Mouse (Mus musculus): ENCODE results near the gene Rnf151. TPM values are rescaled to one million over a fixed set of nuclear protein-coding genes. Genes with fewer than 3 reads are reported as not detected.

Gene Rnf151
- polyA plus RNA-seq (2021; fragmentation: Nextera tagmentation), result not detected in 2 replicates
- long read RNA-seq, experiment 1, result 0 reads
- long read RNA-seq, experiment 2, result 0 reads

DNA sequence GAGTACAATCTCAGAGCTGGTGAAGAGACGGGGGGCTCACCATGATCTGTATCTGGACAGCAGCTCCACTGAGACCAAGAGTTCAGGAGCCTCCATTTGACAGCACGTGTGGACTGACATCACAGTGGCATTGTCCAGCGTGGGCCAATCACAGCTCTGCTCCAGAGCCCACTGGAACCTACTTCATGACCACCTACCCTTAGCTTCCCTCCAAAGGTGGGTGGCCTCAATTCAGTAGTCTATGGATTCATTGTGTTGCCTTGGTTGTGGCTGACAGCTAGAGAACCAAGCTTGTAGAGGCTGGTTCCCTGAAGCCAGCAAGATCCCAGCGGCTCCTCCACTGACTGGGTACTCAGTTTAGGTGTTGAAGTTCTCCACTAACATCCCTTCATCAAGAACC is at the start of gene Rnf151, which contains the start of gene Rps2:
Rnf151 (minus strand) TSS at position 121 of the 400 bp plus-strand sequence.
Rps2 (plus strand) TSS at position 174 of the 400 bp plus-strand sequence.

DNA sequence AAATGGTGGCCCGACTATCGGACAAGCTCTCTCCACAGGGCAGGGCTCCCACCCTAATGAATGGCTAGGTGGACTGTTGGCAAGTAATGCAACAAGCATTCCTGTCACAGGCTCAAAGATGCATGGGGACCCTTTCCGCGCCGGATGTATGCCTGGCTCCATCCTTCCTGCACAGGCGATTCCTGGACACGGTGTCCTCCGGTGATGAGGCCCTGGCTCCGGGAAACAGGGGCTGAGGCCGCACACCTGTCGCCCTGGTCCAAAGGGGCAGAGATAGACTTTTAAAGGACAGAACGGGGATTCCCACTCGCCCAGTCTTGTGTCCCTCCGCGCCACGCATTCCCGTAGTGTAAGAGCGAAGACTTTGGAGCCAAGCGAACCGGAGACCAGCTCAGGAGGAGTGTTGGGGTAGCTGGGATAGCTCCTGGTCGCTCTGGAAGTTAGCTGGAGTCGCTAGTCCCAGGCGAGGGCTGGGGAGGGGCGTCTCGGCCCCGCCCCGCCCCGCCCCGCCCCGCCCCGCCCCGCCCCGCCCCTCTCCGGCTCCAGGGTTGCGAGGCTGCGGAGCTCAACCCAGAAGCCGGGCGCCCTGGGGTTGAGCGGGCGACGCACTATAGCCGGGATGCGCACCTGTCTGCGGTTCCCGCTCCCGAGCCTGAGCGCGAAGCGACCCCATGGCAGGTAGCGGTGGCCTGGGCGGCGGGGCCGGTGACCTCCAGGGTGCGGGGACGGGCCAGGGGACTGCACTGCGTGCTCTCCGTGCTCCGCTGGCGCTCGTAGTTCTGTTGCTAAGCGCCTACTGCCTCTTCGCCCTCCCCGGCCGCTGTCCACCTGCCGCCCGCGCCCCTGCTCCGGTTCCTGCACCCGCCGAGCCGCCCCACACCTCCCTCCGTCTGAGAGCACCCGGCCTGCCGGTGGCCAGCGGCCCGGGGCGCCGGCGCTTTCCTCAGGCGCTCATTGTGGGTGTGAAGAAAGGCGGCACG is 34.8 kb upstream of the Rnf151 start, which contains the start of gene Hs3st6:
Hs3st6 (plus strand) TSS at position 574 of the 980 bp plus-strand sequence.

DNA sequence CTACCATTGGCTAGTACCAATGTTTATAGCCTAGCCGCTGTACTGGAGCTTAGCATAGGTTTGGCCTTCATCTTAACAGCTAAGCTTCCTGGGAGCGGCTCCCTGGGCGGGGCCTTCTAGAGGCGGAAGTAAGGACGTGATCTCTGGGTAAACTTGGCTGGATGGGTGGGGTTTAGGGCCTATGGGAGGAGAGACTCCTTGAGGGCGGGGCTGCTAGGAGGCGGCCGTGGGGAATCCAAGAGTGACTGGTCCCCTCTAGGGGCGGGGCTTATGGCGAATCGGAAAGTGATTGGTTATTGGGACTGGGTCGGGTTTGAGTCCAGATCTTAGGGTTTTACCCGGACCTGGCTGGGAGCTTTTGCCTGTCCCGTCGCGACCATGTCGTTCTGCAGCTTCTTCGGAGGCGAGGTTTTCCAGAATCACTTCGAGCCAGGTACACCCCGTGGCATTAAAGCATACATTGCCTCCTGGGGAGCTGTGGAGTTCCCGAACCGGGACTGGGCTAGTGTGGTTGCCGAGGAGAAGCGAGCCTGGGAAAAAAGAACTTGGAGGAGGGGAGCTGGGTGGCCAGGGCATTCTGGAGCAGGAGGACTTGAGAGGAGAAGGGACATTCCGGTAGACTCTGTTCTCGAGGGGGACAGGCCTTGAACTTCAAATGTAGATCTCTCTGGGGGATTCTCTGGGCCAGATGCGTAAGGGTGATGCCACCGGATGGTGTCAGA is 18.6 kb upstream of the Rnf151 start, which contains the start of gene Msrb1:
Msrb1 (plus strand) TSS at position 313 of the 722 bp plus-strand sequence.

DNA sequence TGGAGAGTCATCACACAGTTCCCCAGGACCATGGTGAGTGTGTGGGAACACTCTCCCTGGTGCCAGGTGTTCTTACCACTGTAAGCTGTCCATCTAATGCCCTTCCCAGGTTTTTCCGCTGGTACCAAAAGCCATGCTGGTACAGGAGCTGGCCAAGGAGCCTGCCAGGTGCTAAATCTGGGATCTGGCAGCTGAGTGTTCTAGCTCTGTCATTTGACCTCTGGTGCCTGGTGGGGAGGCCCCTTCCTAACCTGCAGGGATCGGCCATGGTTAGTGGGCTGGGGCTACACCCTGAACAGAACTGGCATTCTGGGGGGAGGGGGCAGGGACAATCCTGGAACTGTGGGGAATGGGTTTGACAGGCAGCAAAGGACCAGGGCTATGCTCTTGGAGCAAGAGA is 9.8 kb upstream of the Rnf151 start, which contains the start of gene Rpl3l:
Rpl3l (plus strand) TSS at position 203 of the 400 bp plus-strand sequence.

DNA sequence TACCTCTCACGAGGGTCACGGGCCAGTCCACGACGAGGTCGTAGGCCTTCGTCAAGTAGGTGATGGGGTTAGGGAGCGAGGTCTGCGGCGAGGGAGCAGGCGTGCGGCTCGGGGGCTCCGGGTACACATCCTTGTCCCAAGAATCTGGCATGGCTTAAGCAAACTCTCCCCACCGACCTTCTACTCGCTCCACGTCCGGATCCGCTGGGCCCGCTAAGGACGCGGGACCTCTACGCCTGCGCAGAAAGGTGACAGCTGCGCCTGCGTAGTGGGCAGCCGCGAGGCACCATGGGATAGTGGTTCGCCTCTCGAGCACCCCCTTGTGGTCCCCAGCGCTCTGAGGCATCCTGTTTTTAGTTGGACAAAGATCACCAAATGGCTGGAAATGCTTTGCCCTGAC is 6.3 kb upstream of the Rnf151 start, which contains the start of gene Ndufb10:
Ndufb10 (minus strand) TSS at position 295 of the 400 bp plus-strand sequence.

DNA sequence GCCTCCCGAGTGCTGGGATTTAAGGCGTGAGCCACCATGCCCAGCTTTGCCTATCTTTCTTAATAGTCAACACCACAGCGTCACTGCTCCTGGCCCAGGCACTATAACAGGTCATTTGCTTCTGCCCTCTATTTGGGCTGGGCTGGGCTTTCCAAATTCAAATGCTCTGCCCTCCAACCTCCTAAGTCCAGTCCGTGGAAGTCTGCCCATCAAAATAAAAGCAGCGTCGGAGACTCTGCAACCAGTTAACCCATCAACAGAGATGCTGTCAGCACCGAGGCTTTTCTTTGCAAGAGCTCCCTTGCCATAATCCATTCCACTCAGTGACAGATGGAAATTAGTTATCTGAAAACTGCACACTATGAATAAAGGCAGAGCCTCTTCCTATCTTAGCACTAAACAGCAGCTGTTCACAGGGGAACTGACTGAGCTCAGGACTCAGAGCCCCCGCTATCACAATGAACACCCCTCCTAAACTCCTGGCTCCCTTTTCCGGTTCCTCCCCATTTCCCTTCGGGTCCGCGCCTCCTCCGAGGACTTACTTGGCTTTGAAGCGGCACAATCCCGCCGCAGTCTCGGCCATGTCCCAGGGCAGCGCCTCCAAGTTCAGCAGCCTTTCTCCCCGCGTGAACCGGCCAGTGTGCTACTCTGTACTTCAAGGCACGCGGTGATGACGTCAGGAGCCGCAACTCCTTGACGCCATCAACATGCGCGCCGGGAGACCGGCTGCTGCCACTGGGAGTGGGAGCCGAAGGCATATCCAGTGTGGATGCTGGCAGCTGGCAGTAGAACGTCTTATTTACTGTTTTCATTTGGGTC is 10.7 kb downstream of the Rnf151 start, which contains the start of gene Tbl3:
Tbl3 (minus strand) TSS at position 679 of the 819 bp plus-strand sequence.

DNA sequence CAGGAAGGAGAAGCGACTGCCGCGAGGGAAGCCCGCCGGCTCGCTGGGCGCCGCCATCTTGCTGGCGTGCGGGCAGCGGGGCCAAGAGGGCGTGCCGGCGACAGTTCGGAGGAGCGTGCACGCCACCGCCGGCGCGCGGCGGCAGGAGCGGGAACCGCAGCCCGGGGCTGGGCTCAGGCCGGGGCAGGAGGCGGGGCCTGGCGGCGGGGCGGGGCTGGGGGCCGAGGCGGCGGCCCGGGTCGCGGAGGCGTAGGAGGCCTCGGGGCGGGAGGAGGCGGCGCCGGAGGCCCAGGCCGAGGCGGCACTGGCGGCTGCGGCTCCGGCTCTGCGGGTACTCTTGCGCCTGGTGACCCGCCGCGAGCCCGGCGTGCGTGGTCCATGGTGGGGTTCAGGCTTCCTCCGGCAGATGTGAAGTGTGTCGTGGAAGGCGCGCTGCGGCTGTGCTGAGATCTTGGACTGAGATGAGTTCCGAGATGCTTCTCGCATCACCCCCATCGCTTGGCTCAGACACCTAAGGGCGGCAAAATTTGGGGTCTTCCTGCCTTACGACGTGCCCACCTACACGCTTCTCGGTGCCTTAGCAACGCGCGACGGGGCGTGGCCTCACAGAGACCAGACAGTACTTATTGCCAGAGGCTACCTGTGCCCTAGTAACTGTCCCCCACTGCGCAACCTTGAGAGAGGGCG is 21.7 kb downstream of the Rnf151 start, which contains the start of the genes Gfer and Noxo1:
Gfer (minus strand) TSS at position 146 of the 687 bp plus-strand sequence.
Noxo1 (plus strand) TSS at position 224 of the 687 bp plus-strand sequence.

DNA sequence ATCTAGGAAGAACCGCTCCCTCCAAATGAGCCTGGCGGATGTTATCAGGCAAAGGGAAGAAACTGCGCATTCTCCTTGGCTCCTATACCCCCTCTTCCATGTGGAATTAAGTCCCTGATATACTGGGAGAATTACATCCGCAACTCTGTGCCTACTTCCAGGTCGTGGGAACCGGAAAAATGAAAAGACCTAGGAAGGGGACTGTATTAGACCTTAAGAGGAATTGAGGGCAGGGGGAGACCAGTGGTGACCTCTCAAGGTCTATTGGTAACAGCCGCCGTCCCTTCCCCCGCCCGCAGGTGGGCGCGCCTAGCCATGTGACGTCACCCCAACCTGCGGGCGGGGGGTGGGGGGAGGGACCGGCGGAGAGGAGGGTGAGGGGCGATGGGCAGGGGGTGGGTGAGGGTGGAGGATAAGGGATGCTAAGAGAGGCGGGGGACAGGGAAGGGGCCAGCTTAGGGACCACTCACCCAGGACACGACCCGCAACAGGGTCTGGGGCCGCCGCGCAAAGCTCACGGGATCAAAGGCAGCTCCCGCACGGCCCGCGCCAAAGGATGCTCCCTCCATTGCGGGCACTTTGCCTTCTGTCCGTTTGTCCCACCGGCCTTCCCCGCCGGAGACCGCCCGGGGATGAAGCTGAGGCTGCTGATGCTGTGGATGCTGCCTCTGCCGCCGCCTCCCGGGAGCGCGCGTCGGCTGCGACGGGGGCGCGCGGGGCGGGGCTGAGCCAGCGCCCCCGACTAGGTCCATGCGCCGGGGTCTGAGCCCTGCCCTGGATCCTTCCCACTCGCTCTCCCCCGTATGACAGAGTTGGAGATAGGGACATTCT is 28.4 kb downstream of the Rnf151 start, which contains the start of gene Syngr3:
Syngr3 (minus strand) TSS at position 705 of the 831 bp plus-strand sequence.

DNA sequence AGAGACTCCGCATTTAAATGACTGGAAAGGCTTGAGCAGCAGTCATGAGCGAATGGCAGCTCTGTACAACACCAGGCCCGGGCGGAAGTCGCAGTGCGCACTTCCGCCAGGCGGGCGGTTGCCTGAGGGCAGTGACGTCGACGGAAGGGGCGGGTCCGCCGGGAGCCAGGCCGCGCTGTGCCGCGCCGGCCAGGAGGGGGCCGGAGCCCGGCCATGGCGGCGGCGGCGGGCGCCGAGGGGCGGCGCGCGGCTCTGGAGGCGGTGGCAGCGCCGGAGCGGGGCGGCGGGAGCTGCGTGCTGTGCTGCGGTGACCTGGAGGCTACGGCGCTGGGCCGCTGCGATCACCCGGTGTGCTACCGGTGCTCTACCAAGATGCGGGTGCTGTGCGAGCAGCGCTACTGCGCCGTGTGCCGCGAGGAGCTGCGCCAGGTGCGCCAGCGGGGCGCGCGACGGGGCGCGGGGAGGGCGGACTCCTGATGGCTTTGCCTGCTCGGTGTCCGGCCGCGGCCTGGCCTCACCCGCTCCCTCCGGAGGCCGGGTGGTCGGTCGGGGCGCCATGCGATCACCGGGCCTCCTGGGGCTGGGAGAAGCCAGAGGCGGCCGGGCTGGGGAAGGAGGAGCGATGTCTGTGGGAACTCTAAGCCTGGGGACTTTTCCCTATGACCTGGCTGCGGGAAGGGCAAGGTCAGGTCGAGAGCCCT is 48.2 kb downstream of the Rnf151 start, which contains the start of gene Zfp598:
Zfp598 (plus strand) TSS at position 143 of the 701 bp plus-strand sequence.

Other genes with a start within 250 kb of the Rnf151 start
- 12.4 and 12.9 TPM in 2 replicates for gene E4f1, start 247.8 kb downstream of the Rnf151 start, polyA plus RNA-seq (2021; fragmentation: Nextera tagmentation)
- gene Pgp, start 247.7 kb downstream of the Rnf151 start, polyA plus RNA-seq (2021; fragmentation: Nextera tagmentation), result 93.6 and 97.8 TPM in 2 replicates
- 1.6 and 1.7 TPM in 2 replicates for gene Bricd5, start 244.2 kb downstream of the Rnf151 start, polyA plus RNA-seq (2021; fragmentation: Nextera tagmentation)
- 15.9 and 16.3 TPM in 2 replicates for gene Mlst8, start 239.0 kb downstream of the Rnf151 start, polyA plus RNA-seq (2021; fragmentation: Nextera tagmentation)
- gene Caskin1, start 229.5 kb downstream of the Rnf151 start, polyA plus RNA-seq (2021; fragmentation: Nextera tagmentation), result 10.2 and 11.0 TPM in 2 replicates
- gene Traf7, start 190.1 kb downstream of the Rnf151 start, polyA plus RNA-seq (2021; fragmentation: Nextera tagmentation), result 17.9 and 20.8 TPM in 2 replicates
- gene Rab26, start 183.9 kb downstream of the Rnf151 start, polyA plus RNA-seq (2021; fragmentation: Nextera tagmentation), result 52.7 and 57.7 TPM in 2 replicates
- 8.1 and 9.0 TPM in 2 replicates for gene Pkd1, start 168.2 kb downstream of the Rnf151 start, polyA plus RNA-seq (2021; fragmentation: Nextera tagmentation)
- gene Tsc2, start 85.4 kb downstream of the Rnf151 start, polyA plus RNA-seq (2021; fragmentation: Nextera tagmentation), result 85.0 and 101 TPM in 2 replicates
- gene Nthl1, start 85.4 kb downstream of the Rnf151 start, polyA plus RNA-seq (2021; fragmentation: Nextera tagmentation), result 6.2 and 6.5 TPM in 2 replicates
- gene Slc9a3r2, start 67.7 kb downstream of the Rnf151 start, polyA plus RNA-seq (2021; fragmentation: Nextera tagmentation), result 41.7 and 49.7 TPM in 2 replicates
- 1.2 TPM in 2 replicates for gene Npw, start 59.6 kb downstream of the Rnf151 start, polyA plus RNA-seq (2021; fragmentation: Nextera tagmentation)
- 0.99 and 1.2 TPM in 2 replicates for gene Zfp598, start 48.4 kb downstream of the Rnf151 start, polyA plus RNA-seq (2021; fragmentation: Nextera tagmentation)
- 304 and 365 TPM in 2 replicates for gene Syngr3, start 28.1 kb downstream of the Rnf151 start, polyA plus RNA-seq (2021; fragmentation: Nextera tagmentation)
- 30.7 and 34.3 TPM in 2 replicates for gene Gfer, start 21.9 kb downstream of the Rnf151 start, polyA plus RNA-seq (2021; fragmentation: Nextera tagmentation)
- gene Noxo1, start 21.8 kb downstream of the Rnf151 start, polyA plus RNA-seq (2021; fragmentation: Nextera tagmentation), result 0.87 and 0.93 TPM in 2 replicates
- gene Tbl3, start 10.4 kb downstream of the Rnf151 start, polyA plus RNA-seq (2021; fragmentation: Nextera tagmentation), result 23.2 and 24.5 TPM in 2 replicates
- 1,412 and 1,765 TPM in 2 replicates for gene Rps2, start 53 bp upstream of the Rnf151 start, polyA plus RNA-seq (2021; fragmentation: Nextera tagmentation)
- gene Ndufb10, start 6.4 kb upstream of the Rnf151 start, polyA plus RNA-seq (2021; fragmentation: Nextera tagmentation), result 1,096 and 1,134 TPM in 2 replicates
- gene Rpl3l, start 9.8 kb upstream of the Rnf151 start, polyA plus RNA-seq (2021; fragmentation: Nextera tagmentation), result 0.50 TPM in 1 of 2 replicates, not detected in the other
- gene Msrb1, start 18.6 kb upstream of the Rnf151 start, polyA plus RNA-seq (2021; fragmentation: Nextera tagmentation), result 9.1 and 9.3 TPM in 2 replicates
- gene Hs3st6, start 34.9 kb upstream of the Rnf151 start, polyA plus RNA-seq (2021; fragmentation: Nextera tagmentation), result 0.54 and 0.67 TPM in 2 replicates
- not detected in 2 replicates for gene Meiob, start 86.2 kb upstream of the Rnf151 start, polyA plus RNA-seq (2021; fragmentation: Nextera tagmentation)
- 305 and 325 TPM in 2 replicates for gene Hagh, start 122.1 kb upstream of the Rnf151 start, polyA plus RNA-seq (2021; fragmentation: Nextera tagmentation)
- 25.1 and 25.5 TPM in 2 replicates for gene Fahd1, start 132.3 kb upstream of the Rnf151 start, polyA plus RNA-seq (2021; fragmentation: Nextera tagmentation)
- 0.20 TPM in 1 of 2 replicates, not detected in the other for gene Igfals, start 147.9 kb upstream of the Rnf151 start, polyA plus RNA-seq (2021; fragmentation: Nextera tagmentation)
- 54.0 and 61.7 TPM in 2 replicates for gene Nubp2, start 168.3 kb upstream of the Rnf151 start, polyA plus RNA-seq (2021; fragmentation: Nextera tagmentation)
- gene Spsb3, start 168.6 kb upstream of the Rnf151 start, polyA plus RNA-seq (2021; fragmentation: Nextera tagmentation), result 82.3 and 84.0 TPM in 2 replicates
- 15.7 and 16.4 TPM in 2 replicates for gene Eme2, start 177.0 kb upstream of the Rnf151 start, polyA plus RNA-seq (2021; fragmentation: Nextera tagmentation)
- 173 and 187 TPM in 2 replicates for gene Mrps34, start 177.1 kb upstream of the Rnf151 start, polyA plus RNA-seq (2021; fragmentation: Nextera tagmentation)
- gene Nme3, start 178.4 kb upstream of the Rnf151 start, polyA plus RNA-seq (2021; fragmentation: Nextera tagmentation), result 121 and 122 TPM in 2 replicates
- 52.4 and 55.8 TPM in 2 replicates for gene Mapk8ip3, start 218.9 kb upstream of the Rnf151 start, polyA plus RNA-seq (2021; fragmentation: Nextera tagmentation)
- 4.7 and 5.9 TPM in 2 replicates for gene Jpt2, start 242.6 kb upstream of the Rnf151 start, polyA plus RNA-seq (2021; fragmentation: Nextera tagmentation)

Data from layer of hippocampus, adult 6 months (tissue).